Mouse (Mus musculus) lung, postnatal 14 days (tissue): ENCODE results near the gene D630003M21Rik.

Experiments
- DNase-seq: peaks from one replicate; pipeline ENCODE4 v3.0.0; 2021

The D630003M21Rik gene

DNA sequence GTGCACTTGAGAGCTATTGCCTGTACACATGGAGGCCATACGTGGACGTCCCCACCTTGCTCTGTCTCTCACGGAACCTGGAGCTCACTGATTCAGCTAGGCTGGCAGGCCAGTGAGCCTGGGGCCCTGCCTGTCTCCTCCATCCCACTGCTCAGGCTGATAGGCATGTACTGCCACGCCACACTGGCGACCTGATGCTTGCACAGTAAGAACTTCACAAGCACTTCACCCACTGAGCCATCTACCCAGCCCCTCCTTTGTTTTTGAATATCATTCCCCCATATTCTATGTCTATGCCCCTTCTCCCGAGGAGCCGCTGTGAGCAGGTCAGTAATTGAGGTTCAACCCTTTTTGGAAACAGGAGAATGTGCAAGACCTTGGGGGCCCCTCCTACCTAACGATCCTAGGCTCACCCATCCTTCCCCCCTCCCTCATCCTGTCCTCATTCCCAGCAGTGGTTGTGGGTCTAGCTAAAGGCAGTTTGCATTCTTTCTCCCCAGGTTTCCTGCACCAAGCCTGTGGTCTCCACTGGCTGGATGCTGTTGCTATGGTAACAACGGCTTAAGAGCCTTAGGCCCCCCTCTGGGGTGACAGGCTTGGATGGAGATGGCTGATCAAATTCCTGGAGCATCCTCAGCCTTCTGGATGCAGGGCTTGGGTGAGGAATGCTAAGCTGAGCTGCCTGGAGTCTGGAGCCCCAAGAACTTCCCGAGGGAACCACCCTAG is 35.2 kb downstream of the D630003M21Rik start:
- DNase-seq, result no peak

GRCm38 (mm10) chr2:158191098-158191497 is 37.9 kb downstream of the D630003M21Rik start:
- peak; percentile 80 for DNase-seq

- no peak for DNase-seq
These were observed 39.6 kb downstream of the D630003M21Rik start for GRCm38 (mm10) chr2:158189451-158189850.

- DNase-seq, result no peak
These were observed 42.7 kb downstream of the D630003M21Rik start for GRCm38 (mm10) chr2:158186206-158186871.

DNA sequence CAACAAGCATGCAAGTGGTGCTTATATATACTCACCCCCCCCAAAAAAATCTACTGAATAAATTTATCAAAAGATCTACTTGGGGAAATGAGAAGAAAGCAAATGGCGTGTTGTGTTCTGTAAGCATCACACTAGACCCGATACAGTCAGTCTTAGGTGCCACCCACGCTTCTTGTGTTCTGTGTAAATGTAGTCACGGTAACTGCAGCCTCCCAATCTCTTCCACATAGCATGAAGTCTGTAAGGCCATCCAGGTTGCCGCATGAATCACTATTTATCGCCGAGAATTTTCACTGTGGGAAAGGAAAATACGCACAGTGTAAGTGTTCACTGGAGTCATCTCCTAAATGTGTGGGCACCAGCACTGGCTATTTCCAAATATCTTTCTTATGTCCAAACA is 45.8 kb downstream of the D630003M21Rik start:
- no peak for DNase-seq

GRCm38 (mm10) chr2:158181932-158182331 is 47.1 kb downstream of the D630003M21Rik start:
- no peak for DNase-seq

DNA sequence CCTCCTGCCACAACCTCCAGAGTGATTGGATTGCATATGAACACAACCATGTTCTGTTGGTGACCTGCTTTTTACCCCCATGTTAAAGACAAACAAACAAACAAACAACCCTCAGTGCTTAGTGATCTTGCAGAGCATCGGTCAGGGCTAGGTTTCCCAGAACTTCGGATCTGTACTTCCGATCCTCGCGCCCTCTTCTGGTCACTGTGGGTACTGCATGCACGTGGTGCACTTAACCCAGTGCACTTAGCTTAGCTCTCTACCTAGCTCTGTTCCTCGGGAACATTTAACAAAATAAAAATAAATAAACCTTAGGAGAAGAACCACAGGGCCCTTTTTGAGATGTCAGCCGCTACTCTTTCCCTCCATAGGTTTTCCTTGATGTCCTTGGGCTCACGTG is 48.2 kb downstream of the D630003M21Rik start:
- peak; percentile 80 for DNase-seq

- DNase-seq, result peak; percentile 63
These were observed 49.5 kb downstream of the D630003M21Rik start for GRCm38 (mm10) chr2:158179370-158180111.

GRCm38 (mm10) chr2:158178696-158179369 is 50.2 kb downstream of the D630003M21Rik start:
- DNase-seq, result peak; percentile 88

- no peak for DNase-seq
These were observed 50.9 kb downstream of the D630003M21Rik start for GRCm38 (mm10) chr2:158178139-158178538.

DNA sequence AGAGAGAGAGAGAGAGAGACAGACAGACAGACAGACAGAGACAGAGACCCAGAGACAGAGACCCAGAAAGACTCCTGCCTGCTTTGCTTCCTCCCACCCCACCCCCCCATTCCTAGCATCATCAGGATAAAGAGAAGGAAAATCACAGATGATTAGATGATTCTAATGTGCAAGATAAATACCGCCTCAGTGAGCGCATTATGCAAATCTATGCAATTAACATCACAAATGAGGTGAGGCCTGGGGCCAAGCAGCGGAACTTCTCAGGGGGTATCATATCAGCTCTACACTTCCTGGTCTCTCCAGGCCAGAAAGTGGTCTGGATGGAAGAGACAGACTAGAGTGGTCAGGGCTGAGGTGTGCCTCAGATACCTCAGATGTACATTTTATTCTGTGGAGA is 51.4 kb downstream of the D630003M21Rik start:
- DNase-seq, result no peak

DNA sequence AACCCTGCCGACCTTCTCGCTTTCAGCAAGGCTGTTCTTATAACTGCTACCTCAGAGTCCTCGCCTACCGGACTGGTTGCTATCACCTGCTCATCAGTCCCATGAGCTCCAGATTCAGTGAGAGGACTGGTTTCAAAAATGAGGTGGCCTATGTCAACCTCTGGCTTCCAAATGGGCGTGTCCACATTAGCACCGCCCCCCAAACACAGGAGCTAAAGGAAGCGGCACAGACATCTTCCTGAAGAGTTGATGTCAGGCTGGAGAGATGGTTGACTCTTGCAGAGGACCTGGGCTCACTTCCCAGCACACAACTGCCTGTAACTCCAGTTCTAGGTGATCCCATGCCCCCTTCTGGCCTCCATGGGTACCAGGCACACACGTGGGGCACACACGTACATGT is 52.3 kb downstream of the D630003M21Rik start:
- DNase-seq, result no peak

DNA sequence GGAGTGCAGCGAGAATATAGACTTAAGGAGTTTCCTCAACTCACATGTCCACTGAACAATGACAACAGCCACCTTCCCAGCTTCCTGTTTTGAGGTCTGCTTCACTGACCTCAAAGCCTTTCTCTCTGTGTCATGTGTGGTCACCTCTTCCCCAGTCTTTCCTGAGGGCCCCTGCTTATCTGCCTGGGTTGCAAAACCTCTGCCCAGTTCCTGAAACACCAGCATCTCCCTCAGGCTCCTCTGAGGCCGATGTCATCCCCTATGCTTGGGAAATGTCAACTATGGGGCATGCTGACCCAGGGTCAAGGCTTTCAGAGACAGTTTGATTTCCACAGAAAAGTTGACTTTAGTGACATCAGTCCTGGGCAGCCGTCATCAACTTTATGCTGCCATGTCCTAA is 53.6 kb downstream of the D630003M21Rik start:
- DNase-seq, result no peak

DNA sequence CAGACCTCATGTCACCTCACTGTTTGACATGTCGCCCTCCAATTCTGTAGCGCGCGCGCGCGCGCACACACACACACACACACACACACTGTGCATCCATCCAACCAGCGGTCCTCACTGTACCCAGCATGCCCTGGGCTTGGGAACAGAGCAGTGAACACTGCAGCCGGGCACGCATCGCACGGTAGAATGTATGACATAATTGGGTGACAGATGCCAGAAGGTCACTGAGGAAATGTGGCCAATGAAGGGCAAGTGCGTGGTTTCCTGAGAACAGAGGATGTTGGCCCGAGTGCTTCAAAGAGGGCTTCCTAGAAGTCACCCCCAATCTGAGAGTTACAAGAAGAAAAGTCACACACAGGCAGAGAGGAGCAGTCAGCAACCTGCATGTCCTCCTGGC is 54.1 kb downstream of the D630003M21Rik start:
- DNase-seq, result no peak

DNA sequence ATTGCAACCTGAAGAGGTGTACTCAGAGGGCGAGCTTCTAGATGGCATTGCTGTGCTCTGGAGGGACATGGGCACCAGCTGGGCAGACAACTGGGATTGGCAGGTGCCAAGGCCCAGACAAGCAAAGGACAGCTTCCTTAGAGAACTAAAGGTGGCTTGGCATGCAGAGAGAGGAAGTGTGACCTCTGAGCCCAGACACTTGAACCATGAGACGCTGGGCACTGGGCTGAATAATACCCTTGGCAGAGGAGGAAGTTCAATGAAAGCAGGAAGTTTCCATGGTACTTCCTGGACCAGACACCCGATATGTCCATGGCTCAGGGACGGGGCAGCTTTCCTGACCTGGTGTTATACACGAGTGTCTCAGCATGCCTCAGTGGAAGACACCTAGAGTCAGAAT is 54.6 kb downstream of the D630003M21Rik start:
- DNase-seq, result no peak

- DNase-seq, result no peak
These were observed 58.6 kb downstream of the D630003M21Rik start for GRCm38 (mm10) chr2:158170394-158170793.

DNA sequence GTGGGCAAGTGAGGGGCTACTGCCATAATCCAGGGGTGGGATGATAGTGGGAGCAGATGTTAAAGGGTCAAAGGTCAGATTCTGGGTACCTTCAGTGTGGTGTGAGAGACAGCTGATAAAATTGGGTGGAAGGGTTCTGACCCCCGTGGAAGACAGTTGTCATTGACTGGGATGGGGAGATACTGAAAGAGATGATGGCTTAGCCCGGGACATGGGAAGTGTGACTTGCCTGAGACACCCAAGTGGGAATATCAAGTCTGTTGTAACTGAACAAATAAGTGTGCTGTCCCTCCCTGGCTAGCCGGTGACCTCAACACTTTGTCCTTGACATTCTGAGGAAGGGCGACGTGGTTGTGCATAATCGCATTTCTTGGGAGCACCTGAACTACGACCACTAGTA is 59.3 kb downstream of the D630003M21Rik start:
- no peak for DNase-seq

DNA sequence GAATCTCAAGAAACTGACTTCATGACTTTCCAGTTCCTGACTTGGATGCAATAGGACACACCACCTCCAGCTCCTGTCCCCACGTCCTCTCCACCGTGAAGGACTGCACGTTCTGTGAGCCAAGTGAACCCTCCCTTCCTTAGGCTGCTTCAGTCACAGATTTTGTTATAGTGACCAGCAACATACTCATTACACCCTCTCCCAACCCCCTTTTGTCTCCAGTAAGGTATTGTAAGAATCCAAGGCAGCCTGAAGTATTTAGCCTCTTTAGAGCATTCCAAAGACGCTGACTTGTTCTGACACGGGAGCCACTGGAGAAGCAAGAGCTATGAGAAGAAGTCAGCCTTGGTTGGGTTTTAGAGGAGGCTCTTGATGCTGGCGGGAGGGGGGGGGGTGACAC is 59.7 kb downstream of the D630003M21Rik start:
- no peak for DNase-seq

DNA sequence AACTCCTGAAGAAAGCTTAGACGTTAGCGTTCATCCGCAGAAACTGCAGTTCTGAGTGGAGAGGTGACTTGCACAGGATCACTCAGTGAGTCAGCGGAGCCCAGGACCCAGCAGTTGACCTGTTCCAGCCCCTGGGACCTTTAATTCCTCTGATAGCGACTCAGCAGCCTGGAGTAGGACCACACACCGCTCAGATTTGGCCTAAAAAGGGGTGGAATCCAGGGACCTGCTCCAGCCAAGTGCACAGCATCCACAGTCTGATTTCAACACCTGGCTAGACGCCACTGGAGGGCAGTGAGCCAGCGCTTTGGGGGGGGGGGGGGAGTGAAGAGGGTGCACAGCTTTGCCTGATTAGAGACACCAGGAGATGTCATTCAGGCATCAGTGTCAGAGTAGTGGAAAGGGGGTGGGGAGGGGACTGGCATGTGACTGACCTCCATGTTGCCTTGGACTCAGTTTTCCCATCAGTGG is 60.2 kb downstream of the D630003M21Rik start:
- peak; percentile 63 for DNase-seq

- no peak for DNase-seq
These were observed 61.4 kb downstream of the D630003M21Rik start for GRCm38 (mm10) chr2:158167496-158168205.

- peak; percentile 62 for DNase-seq
These were observed 62.4 kb downstream of the D630003M21Rik start for GRCm38 (mm10) chr2:158166628-158167027.

- no peak for DNase-seq
These were observed 63.2 kb downstream of the D630003M21Rik start for GRCm38 (mm10) chr2:158165776-158166175.
